Mouse (Mus musculus) embryo, embryonic 9.5 days (tissue): ENCODE measurements around the gene Pmepa1.

Experiments
- DNase-seq: peaks from one replicate; pipeline ENCODE4 v3.0.0-alpha.2; 2017; ENCODE audit errors: extremely low spot score

Gene Pmepa1

DNA sequence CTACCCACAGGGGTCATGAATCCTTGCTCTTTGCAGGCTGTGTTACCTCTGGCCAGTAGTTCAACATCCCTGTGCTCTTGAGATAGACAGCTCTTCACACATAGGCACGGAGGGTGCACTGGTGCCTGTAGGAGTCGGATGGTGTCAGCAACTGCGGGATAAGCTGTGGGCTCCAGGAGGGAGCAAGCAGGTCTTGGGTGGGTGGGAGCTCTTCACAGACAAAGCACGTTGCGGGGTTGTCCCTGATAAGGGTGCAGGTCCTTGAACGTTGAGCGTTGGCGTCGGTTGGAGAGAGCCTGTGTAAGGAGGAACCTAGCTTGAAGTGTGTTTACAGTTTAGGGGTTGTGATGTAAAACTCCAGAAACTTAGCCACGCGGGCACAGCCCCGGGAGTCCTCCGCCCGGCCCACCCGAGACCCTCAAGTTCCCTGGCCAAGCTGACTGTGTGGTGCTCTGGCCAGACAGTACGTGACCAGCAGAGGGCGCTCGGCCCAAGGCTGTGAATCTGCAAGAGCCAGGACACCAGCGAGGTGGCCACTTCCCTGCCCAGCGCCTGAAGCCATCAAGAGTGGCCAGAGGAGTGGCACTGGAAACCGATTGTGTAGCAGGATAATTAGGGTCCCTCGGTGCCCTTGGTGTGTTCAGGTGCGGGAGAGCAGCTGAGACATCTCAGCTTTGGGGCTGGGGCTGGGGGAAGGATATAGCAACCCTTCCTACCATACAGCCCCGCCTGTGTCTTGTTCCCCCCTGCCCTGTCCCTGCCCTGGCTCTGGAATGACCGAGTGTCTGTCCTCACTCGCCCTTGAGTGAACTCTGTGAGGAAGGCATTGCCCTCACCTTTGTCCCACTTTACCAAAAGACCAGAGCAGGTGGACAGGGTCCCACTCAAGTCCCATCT is 90.0 kb downstream of the Pmepa1 start:
- DNase-seq = peak; percentile 84

DNA sequence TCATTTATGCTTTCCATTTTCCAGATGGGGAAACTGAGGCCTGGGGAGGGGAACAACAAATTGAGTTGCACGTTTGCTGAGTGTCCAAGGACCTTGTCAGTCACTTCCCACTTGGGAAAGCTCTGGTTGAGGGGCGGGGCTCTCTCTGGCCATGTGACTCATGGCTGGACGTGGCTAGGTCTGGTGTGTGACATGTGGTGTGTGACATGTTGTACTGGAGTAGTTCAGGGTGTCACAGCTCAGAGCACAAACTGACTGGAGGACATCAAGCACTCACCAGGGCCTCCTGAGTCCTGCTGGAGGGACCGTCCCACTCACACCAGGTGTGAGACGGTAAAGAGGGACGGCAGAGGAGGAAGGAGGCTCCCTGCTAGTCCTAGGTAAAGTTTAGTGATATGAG is 91.1 kb downstream of the Pmepa1 start:
- DNase-seq = no peak

DNA sequence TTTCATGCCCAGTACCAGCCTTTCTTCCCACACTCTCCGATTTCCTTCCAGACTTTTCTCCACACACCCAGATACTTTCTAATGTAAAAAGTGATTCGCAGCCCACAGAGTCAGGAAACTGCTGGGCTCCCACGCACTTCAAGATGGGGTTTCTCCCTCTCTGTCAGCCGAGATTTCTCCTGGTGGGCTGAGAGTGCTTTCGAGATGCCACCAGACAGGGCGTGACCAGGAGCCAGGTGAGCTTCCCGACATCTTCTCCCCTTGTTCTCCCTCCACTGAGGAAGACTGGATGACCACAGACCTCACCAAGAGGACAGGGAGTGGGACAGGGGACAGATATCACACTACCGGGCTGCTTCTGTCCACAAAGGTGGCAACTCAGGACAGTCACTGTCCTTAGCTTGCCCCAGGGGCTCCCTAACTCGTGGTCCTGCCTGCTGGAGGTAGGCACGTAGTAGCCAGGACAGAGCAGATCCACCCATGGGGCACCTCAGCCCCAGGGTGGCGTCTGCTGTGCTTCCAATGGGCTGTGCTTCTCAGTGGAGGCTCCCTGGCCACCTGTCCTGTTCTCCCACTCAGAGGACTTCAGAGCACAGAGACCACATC is 91.8 kb downstream of the Pmepa1 start:
- DNase-seq = no peak

DNA sequence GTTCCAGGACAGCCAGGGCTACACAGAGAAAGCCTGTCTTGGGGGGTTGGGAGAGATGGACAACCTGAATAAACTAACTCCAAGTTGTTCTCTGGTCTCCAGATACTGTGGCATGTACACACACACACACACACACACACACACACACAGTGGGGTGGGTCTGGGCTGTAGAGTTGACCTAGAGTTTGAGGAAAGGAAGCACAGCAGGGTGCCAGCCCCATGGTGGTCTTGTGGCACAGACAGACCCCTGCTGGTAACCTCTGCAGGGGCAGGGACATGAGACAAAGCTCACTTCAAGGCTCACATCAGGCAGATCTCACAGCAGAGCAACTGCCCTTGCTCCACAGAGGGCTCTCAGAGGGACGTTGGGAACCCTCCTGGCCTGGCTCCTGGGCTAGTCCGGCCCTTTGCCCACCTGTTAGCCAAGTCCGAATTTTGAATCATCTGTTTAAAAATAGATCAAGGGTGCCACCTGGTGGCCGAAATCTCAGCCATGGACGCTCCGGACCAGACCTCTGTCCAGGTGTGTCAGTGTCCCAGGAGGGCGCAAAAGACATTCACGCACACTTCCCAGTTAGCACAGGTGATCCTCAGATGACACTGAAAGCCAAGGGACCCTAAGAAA is 92.4 kb downstream of the Pmepa1 start:
- DNase-seq = peak; percentile 74

DNA sequence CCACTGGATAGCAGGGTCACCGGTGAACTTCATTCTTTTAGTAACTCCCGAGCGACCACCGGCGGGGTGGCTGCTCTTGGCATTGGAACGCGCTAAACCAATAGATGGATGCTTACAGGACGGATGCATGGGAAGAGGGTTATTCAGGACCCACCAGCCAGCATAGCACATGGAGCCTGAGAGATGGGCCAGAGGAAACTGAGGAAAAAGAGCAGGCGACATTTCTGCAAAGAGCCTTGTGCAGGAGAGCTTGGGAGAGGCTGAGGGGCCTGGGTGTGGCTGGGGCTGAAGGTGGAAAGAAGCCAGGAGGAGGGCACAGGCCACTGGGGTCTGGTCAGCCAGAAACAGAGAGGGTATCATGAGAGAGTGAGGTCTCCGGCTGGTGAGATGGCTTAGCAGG is 93.0 kb downstream of the Pmepa1 start:
- no peak for DNase-seq

DNA sequence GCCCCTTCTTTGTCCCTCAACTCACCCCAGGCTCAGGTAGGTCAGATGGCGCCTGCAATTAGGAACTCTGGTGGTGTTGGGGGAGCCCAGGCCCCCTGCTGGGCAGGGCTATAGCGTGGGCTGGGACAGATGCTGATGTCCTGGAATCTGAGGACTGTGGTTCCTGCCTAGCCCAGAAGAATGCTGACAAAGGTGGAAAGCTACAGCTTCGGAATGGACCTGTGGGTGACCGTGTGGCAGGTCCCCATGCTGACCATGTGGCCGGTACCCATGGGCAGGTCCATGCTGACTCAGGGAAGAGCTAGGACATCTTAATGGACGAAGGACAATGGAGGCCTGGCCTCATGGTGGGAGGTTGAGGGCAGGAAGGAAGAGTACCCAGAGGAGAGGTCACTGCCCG is 93.5 kb downstream of the Pmepa1 start:
- DNase-seq = no peak

DNA sequence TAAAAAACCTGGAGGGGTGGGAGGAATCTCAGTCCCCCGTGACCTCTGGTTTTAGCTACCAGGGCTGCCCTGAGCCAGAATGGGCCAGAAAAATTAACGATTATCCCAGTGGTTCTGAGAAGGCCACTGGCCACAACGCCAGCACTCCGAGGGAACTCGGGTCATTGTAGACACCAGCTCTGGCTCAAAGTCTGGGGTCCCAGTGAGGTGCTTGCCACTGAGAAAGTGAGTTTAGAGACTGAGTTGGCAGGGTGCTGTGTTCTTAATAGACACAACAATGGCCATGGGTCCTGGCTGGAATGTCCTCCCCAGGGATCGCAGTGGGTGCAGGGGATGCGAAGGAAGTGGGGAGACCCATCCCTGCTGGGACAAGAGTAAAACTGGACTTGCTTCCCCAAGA is 94.4 kb downstream of the Pmepa1 start:
- DNase-seq = no peak

DNA sequence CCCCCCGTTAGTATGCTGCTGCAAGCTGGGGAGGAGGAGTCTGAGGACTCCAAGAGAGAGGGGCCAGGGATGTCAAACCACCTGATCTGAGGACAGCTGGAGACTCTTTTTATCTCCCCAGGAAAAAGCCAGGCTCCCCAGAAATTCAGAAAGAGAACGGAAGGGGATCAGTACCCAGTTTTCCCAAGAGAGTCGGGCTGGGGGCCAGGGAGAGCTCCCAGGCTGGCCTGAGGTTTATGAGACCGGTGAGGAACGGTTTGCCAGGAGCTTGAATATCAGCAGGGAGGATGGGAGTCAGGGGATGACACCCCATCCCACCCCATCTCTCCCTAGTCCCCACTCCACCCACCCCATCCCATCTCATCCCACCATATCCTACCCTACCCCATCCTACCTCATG is 94.8 kb downstream of the Pmepa1 start:
- no peak for DNase-seq

DNA sequence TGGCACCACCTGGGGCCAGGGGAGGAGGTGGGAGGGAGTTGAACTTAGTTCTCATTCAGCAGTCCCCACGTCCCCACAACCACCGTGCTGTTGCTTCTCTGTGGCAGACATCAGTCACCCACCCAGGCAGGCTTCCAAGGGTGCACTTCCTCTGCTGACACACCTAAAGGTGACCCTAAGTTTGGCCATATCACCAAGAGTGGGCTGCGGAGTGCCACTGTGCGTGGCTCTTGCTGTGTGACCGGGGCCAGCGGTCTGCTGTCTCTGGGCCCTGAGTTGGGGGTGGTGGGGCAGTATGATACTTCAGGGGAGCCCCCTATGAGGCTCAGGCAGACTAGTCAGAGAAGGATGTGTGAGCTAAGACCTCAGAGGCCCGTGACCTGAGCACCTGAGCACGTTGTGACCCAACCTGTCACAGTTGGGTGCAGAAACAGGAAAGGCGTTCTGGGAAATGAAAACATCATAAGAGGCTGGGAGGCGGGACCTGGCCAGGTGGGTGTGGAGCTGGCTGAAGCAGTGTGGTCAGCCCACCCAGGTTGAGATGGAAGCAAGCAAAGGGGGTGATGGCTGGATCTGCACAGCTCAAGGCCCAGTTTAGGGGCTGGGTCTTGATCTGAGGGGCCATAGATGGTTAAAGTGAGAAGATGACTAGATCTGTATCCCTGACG is 95.5 kb downstream of the Pmepa1 start:
- DNase-seq = no peak

DNA sequence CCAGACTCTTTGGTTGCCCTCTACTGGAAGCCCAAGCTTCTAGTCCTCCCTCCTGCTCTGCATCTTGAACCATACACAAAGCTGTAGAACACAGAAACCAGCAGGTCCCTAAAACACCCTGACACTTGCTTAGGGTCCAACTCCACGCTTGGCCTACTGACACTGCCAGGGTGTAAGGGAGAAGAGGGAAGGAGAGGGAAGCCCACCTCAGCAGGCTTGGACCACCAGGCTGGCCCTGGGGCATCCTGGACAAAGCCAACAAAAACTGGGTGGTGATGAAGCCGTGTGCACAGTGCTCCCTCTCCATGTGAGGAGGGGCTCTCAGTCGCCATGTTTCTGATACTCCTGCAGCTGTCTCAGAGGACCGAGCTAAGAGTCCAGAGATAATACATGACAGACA is 96.3 kb downstream of the Pmepa1 start:
- no peak for DNase-seq

DNA sequence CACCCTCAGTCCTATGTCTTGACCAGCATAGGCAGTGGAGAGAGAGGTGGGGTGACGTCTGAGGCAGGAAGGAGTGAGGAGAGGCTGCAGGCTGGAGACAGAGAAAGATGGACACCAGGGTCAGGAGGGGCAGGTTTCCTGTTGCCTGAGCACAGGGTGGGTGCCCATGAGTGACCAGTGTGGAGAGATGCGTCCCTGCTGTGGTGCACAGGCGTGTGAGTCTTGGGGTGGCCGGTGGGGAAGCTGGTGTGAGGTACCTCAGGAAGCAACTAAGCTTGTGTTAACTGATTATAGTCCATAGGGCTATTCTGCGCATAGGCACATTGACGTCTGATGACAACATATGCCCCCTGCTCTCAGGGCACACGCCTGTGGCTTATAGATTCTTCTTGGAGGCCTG is 97.3 kb downstream of the Pmepa1 start:
- DNase-seq = no peak

DNA sequence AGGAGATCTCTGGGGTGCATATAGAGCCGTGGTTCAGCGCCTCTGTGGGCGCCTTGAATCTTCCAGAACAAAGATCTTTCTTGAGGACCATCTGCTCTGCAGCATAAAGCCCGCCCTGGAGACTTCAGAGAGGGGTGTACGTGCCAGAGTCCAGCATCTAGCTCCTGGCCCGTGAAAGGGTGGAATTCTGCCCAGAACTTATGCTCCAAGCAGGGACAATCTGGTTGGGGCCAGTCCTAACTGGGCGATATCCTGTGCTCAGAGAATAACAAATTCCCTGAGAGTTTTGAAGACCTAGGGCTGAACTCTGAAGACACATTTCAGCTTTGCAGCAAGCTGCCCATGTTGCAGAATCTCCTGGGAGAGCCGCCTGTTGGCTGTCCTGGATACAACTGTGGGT is 98.4 kb downstream of the Pmepa1 start:
- DNase-seq = no peak

DNA sequence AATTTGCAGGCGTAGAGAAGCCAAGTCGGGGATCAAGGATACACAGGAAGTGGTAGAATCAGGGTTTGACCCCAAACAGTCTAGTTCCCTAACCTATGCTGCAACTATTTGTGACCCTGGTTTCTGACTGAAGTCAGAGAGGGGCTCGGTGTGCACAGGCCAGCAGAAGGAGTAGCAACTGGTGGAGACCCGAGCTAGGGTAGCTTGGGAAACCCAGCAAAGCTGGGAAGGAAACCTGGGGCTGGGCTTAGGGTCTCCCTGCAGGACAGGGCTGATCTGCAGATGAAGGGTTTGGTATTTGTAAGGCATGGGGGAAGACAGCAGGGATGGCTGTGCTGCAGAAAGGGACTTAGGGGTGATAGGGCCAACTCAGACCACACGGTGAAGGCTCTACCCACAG is 98.9 kb downstream of the Pmepa1 start:
- no peak for DNase-seq

DNA sequence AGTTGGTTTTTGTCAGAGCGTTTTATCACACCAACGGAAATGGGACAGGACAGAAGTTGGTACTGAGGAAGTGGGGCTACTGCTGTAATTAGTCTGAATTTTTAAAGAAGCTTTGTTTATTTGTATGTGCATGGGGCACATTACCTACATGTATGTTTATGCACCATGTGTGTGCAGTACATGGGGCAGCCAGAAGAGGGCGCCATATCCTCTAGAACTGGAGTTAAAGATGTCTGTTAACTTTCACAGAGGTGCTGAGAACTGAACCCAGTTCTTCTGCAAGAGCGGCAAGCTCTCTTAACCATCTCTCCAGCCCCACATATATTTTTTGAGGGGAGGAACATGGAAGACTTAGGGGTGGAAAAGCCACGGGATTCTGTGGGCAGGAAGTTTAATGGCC is 100.6 kb downstream of the Pmepa1 start:
- DNase-seq = no peak

DNA sequence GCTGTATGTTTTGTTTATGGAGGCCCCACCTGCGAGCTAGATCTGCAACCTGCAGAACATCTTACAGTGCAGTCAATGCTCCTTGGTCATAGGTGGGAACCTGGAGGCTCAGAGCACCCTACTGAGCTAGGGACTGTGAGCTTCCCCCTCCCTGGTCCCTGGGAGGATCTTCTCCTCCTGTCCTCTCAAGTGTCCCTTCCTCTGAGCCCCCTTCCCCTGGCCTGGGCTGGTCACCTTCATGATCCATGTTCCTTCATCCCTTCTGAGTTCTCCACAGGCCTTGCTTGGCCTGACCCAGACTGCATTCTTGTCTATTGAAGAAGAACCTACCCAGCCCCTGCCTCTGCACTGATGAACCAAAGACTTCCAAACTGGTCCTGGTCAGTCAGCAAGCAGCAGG is 101.8 kb downstream of the Pmepa1 start:
- DNase-seq = no peak
